Mouse (Mus musculus) neural tube, embryonic 15.5 days (tissue): ENCODE results near the gene Xpnpep3. TPM values are rescaled to one million over a fixed set of nuclear protein-coding genes. Genes with fewer than 3 reads are reported as not detected.
"Not testable (repeated sequence)": the region's sequence is repeated elsewhere in the genome, so short reads cannot be mapped to it uniquely, and the experiment has no call there.

Experiments used
- ATAC-seq: fragments of 200-750 bp; cut with Nextera tagmentation; 2 replicates; pipeline ENCODE4 v1.8.0; 2017; ENCODE audit warnings: mild to moderate bottlenecking, moderate TSS enrichment, moderate library complexity; ENCODE audit not compliant: low FRiP score
- H3K27ac ChIP-seq: fragments of 300-500 bp; sonication (generic); replicated peaks from 2 replicates; pipeline ENCODE4 v1.5.1; 2015; ENCODE audit warnings: mild to moderate bottlenecking, inconsistent platforms
- H3K27me3 ChIP-seq: fragments of 300-500 bp; sonication (generic); replicated peaks from 2 replicates; pipeline ENCODE4 v1.6.1; 2015; ENCODE audit warnings: inconsistent platforms
- H3K36me3 ChIP-seq: fragments of 300-500 bp; sonication (generic); 2 replicates; pipeline ENCODE4 v1.6.1; 2015; ENCODE audit warnings: inconsistent platforms
- H3K4me1 ChIP-seq: fragments of 300-500 bp; sonication (generic); 2 replicates; pipeline ENCODE4 v1.6.1; 2015; ENCODE audit warnings: inconsistent platforms
- H3K4me2 ChIP-seq: fragments of 300-500 bp; sonication (generic); 2 replicates; pipeline ENCODE4 v1.6.1; 2015; ENCODE audit warnings: inconsistent platforms, mild to moderate bottlenecking, moderate library complexity
- H3K4me3 ChIP-seq: fragments of 300-500 bp; sonication (generic); replicated peaks from 2 replicates; pipeline ENCODE4 v1.5.1; 2015; ENCODE audit warnings: mild to moderate bottlenecking, inconsistent platforms
- H3K9ac ChIP-seq: fragments of 300-500 bp; sonication (generic); replicated peaks from 2 replicates; pipeline ENCODE4 v1.6.1; 2015; ENCODE audit warnings: mild to moderate bottlenecking, inconsistent platforms
- H3K9me3 ChIP-seq: fragments of 300-500 bp; sonication (generic); replicated peaks from 2 replicates; pipeline ENCODE4 v1.6.1; 2016; ENCODE audit warnings: inconsistent platforms
- WGBS: fragments of 180-500 bp; shearing (Covaris S2); methylation state at CpG from one replicate; pipeline ENCODE4 v1.1.7; 2015; ENCODE audit warnings: mixed read lengths; 5-methylcytosine and 5-hydroxymethylcytosine counted together
- polyA plus RNA-seq: library from polyadenylated mRNA; unstranded; fragments of >200 nt; fragmentation: Nextera tagmentation; extraction: Ambion mirVana; gene quantifications from 2 replicates; pipeline ENCODE4 v1.2.1, GENCODE M21; 2015

Gene Xpnpep3
- polyA plus RNA-seq, 1 experiment from 2014 or later, result 8.1 TPM

GRCm38 (mm10) chr15:81465016-81465660 is 65.2 kb downstream of the Xpnpep3 start:
- H3K4me2 ChIP-seq, result peak overlapping the region; percentile 73
- ATAC-seq, result no peak
- H3K4me3 ChIP-seq, result peak overlapping the region; percentile 69
- H3K27ac ChIP-seq, result peak overlapping the region; percentile 95
- H3K4me1 ChIP-seq, result peaks cover 20% of the 10 kb centered on the region
- peak overlapping the region; percentile 76 for H3K9ac ChIP-seq
- 0 out of 2 replicates have a peak, but pooled peaks cover 7% of the 10 kb centered on the region for H3K36me3 ChIP-seq
- H3K27me3 ChIP-seq, result no peaks in the 10 kb centered on the region
- WGBS, result 73% methylated on average over 12 of the region's 12 CpGs
- peaks cover 7% of the 10 kb centered on the region for H3K9me3 ChIP-seq

- Histone ChIP-seq H3K4me2 (peak within 1 kb of the TSS; percentile 73), H3K4me1 (peaks cover 20% of the 10 kb centered on the region), H3K27me3 (no peaks in the 10 kb centered on the region), H3K27ac (peak within 1 kb of the TSS; percentile 95), H3K9me3 (peaks cover 7% of the 10 kb centered on the region), H3K36me3 (peaks cover 12% of the 10 kb centered on the region), H3K9ac (peak within 1 kb of the TSS; percentile 76), H3K4me3 (peak within 1 kb of the TSS; percentile 69)
- WGBS, result 2% methylated on average over 61 of the region's 62 CpGs
- ATAC-seq, result peak; percentile 98
Observed at GRCm38 (mm10) chr15:81465901-81466737, 66.2 kb downstream of the Xpnpep3 start, which contains the start of gene Rbx1. Rbx1 (plus strand) TSS chr15:81466296.

- Histone ChIP-seq H3K4me2 (peak overlapping the region; percentile 62), H3K9me3 (peaks cover 7% of the 10 kb centered on the region), H3K36me3 (peaks cover 18% of the 10 kb centered on the region), H3K4me1 (peaks cover 20% of the 10 kb centered on the region), H3K9ac (peak overlapping the region; percentile 72), H3K27me3 (no peaks in the 10 kb centered on the region), H3K4me3 (peak overlapping the region; percentile 69), H3K27ac (peak overlapping the region; percentile 95)
- ATAC-seq, result no peak
- under 1% methylated on average over 15 of the region's 15 CpGs for WGBS
Observed at GRCm38 (mm10) chr15:81466738-81467113, 66.8 kb downstream of the Xpnpep3 start.

GRCm38 (mm10) chr15:81470735-81471134 is 70.8 kb downstream of the Xpnpep3 start:
- H3K36me3 ChIP-seq, result peaks cover 52% of the 10 kb centered on the region
- WGBS, result 87% methylated on average over 8 of the region's 8 CpGs
- H3K27ac ChIP-seq, result no peak overlapping the region
- H3K9me3 ChIP-seq, result no peaks in the 10 kb centered on the region
- no peaks in the 10 kb centered on the region for H3K27me3 ChIP-seq
- H3K4me2 ChIP-seq, result no peak overlapping the region
- H3K4me1 ChIP-seq, result peaks cover 12% of the 10 kb centered on the region
- H3K9ac ChIP-seq, result no peak overlapping the region
- H3K4me3 ChIP-seq, result no peak overlapping the region
- no peak for ATAC-seq

GRCm38 (mm10) chr15:81472256-81472655 is 72.3 kb downstream of the Xpnpep3 start:
- no peak for ATAC-seq
- no peak overlapping the region for H3K9ac ChIP-seq
- peaks cover 13% of the 10 kb centered on the region for H3K4me1 ChIP-seq
- H3K27me3 ChIP-seq, result no peaks in the 10 kb centered on the region
- H3K27ac ChIP-seq, result no peak overlapping the region
- H3K9me3 ChIP-seq, result no peaks in the 10 kb centered on the region
- WGBS, result 96% methylated on average over 5 of the region's 5 CpGs
- no peak overlapping the region for H3K4me2 ChIP-seq
- H3K36me3 ChIP-seq, result peaks cover 53% of the 10 kb centered on the region
- H3K4me3 ChIP-seq, result no peak overlapping the region

- no peak overlapping the region for H3K27ac ChIP-seq
- no peak overlapping the region for H3K9ac ChIP-seq
- H3K27me3 ChIP-seq, result no peaks in the 10 kb centered on the region
- no peak overlapping the region for H3K4me2 ChIP-seq
- H3K36me3 ChIP-seq, result peaks cover 46% of the 10 kb centered on the region
- 44% methylated on average over 3 of the region's 3 CpGs for WGBS
- H3K4me1 ChIP-seq, result peaks cover 4% of the 10 kb centered on the region; the same call in 1 of the 2 replicates
- no peak overlapping the region for H3K4me3 ChIP-seq
- ATAC-seq, result no peak
- no peaks in the 10 kb centered on the region for H3K9me3 ChIP-seq
Observed at GRCm38 (mm10) chr15:81475654-81476053, 75.7 kb downstream of the Xpnpep3 start.

GRCm38 (mm10) chr15:81476597-81476996 is 76.7 kb downstream of the Xpnpep3 start:
- H3K36me3 ChIP-seq, result peaks cover 37% of the 10 kb centered on the region
- peaks cover 4% of the 10 kb centered on the region; the same call in 1 of the 2 replicates for H3K4me1 ChIP-seq
- peak overlapping the region; percentile 29; the same call in 1 of the 2 replicates for H3K4me2 ChIP-seq
- no peak; the same call in 1 of the 2 replicates for ATAC-seq
- no peak overlapping the region for H3K27ac ChIP-seq
- no peaks in the 10 kb centered on the region for H3K27me3 ChIP-seq
- 2% methylated on average over 2 of the region's 2 CpGs for WGBS
- H3K9me3 ChIP-seq, result no peaks in the 10 kb centered on the region
- no peak overlapping the region for H3K9ac ChIP-seq
- H3K4me3 ChIP-seq, result no peak overlapping the region

GRCm38 (mm10) chr15:81479446-81480213 is 79.7 kb downstream of the Xpnpep3 start:
- H3K4me3 ChIP-seq, result no peak overlapping the region
- no peaks in the 10 kb centered on the region for H3K9me3 ChIP-seq
- H3K27ac ChIP-seq, result no peak overlapping the region
- ATAC-seq, result no peak
- H3K4me2 ChIP-seq, result no peak overlapping the region
- H3K4me1 ChIP-seq, result peaks cover 4% of the 10 kb centered on the region; the same call in 1 of the 2 replicates
- no peak overlapping the region for H3K9ac ChIP-seq
- peaks cover 12% of the 10 kb centered on the region for H3K36me3 ChIP-seq
- 76% methylated on average over 21 of the region's 21 CpGs for WGBS
- no peaks in the 10 kb centered on the region for H3K27me3 ChIP-seq

- not testable (repeated sequence) for H3K4me3 ChIP-seq, H3K4me1 ChIP-seq, H3K9ac ChIP-seq, ATAC-seq, H3K27ac ChIP-seq, H3K4me2 ChIP-seq, H3K27me3 ChIP-seq, H3K36me3 ChIP-seq, H3K9me3 ChIP-seq
- 77% methylated on average over 3 of the region's 3 CpGs for WGBS
Observed at GRCm38 (mm10) chr15:81480284-81480683, 80.3 kb downstream of the Xpnpep3 start.

GRCm38 (mm10) chr15:81480977-81481379 is 81.0 kb downstream of the Xpnpep3 start:
- peak overlapping the region; percentile 47 for H3K4me2 ChIP-seq
- H3K27me3 ChIP-seq, result no peaks in the 10 kb centered on the region
- peaks cover 4% of the 10 kb centered on the region; the same call in 1 of the 2 replicates for H3K4me1 ChIP-seq
- H3K27ac ChIP-seq, result no peak overlapping the region
- WGBS, result 15% methylated on average over 13 of the region's 13 CpGs
- no peaks in the 10 kb centered on the region for H3K9me3 ChIP-seq
- 0 out of 2 replicates have a peak overlapping the region, but pooled peaks have one; percentile 12 for H3K4me3 ChIP-seq
- no peak overlapping the region for H3K9ac ChIP-seq
- H3K36me3 ChIP-seq, result no peaks in the 10 kb centered on the region
- no peak for ATAC-seq

- Histone ChIP-seq H3K27me3 (no peaks in the 10 kb centered on the region), H3K27ac (no peak overlapping the region), H3K4me2 (no peak overlapping the region), H3K9me3 (no peaks in the 10 kb centered on the region), H3K36me3 (no peaks in the 10 kb centered on the region), H3K4me1 (no peaks in the 10 kb centered on the region), H3K9ac (no peak overlapping the region), H3K4me3 (no peak overlapping the region)
- WGBS, result 93% methylated on average over 2 of the region's 2 CpGs
- no peak for ATAC-seq
Observed at GRCm38 (mm10) chr15:81482966-81483365, 83.0 kb downstream of the Xpnpep3 start.
